26 mouse cellular contexts compared by ENCODE assay signal in genomic region chr19:21731887-21732286, GRCm38 (mm10). TPM values are rescaled to one million over a fixed set of nuclear protein-coding genes. Genes with fewer than 3 reads are reported as not detected.
DNase-seq lines count a peak whose midpoint lies in the region; ATAC-seq and TF ChIP-seq lines count a peak whose summit lies in the region.
"Had no signal": no experiment of that assay in that cellular context is flagged by ENCODE, and none has a peak within 500 bp of the region (broad histone marks: within the 10 kb centered on the region; RNA-seq: fewer than 3 reads in every experiment).

No protein-coding gene starts in this region.

- WGBS in limb, embryonic 10.5 days = 91% methylated on average over 5 of the region's 5 CpGs

- ATAC-seq in Patski = peak; percentile 61
- no peak for ATAC-seq in megakaryocyte progenitor cell, adult 5-6 weeks (replicated peaks; ENCODE audit: poor library complexity)
- ATAC-seq: CD4-positive, CD25-positive, alpha-beta regulatory T cell, adult 4 months; forebrain, embryonic 14.5 days; forebrain, embryonic 16.5 days had no signal

- H3K27me3 ChIP-seq in Patski = no peaks in the 10 kb centered on the region
- no peaks in the 10 kb centered on the region for H3K27me3 ChIP-seq in limb, embryonic 10.5 days (ENCODE audit: low read depth, poor library complexity, severe bottlenecking)
- H3K27me3 ChIP-seq: CH12.LX; embryonic facial prominence, embryonic 13.5 days; embryonic facial prominence, embryonic 15.5 days; forebrain, embryonic 12.5 days had no signal

- CTCF ChIA-PET in Patski (lab: Charles Lee) = interaction anchor here (2.7 kb wide), 1 partner anchor 15 kb away, joined by 10 read pairs; no protein-coding TSS in a partner anchor

- DNase-seq in 3T3-L1 (ENCODE audit: low read depth, low spot score) = peak; percentile 56
- DNase-seq in Muller cell, postnatal 12 days (ENCODE audit: inconsistent ontology term) = peak; percentile 33
- no peak for DNase-seq in Patski (ENCODE audit: low read depth, low spot score)
- DNase-seq in limb, embryonic 10.5 days (ENCODE audit: low spot score) = no peak
- DNase-seq: adrenal gland, adult 2 months; adrenal gland, postnatal 10 days; adrenal gland, postnatal 25 days; B cell, adult 2 months; cerebellum, adult 11 months; cerebellum, adult 18-20 months; cerebellum, adult 8-10 months; cerebellum, adult 9-11 months; cerebellum, postnatal 14 days; cerebellum, postnatal 36 days; embryo, embryonic 11 days had no signal

- H3K4me3 ChIP-seq in limb, embryonic 10.5 days = no peak overlapping the region
- H3K4me3 ChIP-seq: embryonic facial prominence, embryonic 13.5 days; embryonic facial prominence, embryonic 15.5 days; erythroblast, embryonic 14.5 days; forebrain, embryonic 10.5 days; forebrain, embryonic 12.5 days had no signal

- H3K4me1 ChIP-seq in limb, embryonic 10.5 days = no peaks in the 10 kb centered on the region
- H3K4me1 ChIP-seq: embryonic facial prominence, embryonic 15.5 days; forebrain, embryonic 10.5 days; forebrain, embryonic 12.5 days had no signal

- TF ChIP-seq CTCF in Patski (IDR thresholded peaks at IDR 0.05) = no peak

- H3K9me3 ChIP-seq in limb, embryonic 10.5 days (replicated peaks) = no peaks in the 10 kb centered on the region
- H3K9me3 ChIP-seq: embryonic facial prominence, embryonic 13.5 days; embryonic facial prominence, embryonic 15.5 days; forebrain, embryonic 10.5 days; forebrain, embryonic 12.5 days; G1E had no signal

- in situ Hi-C loops in Patski (cut with MboI; ENCODE audit: low pct_unique_long_range_greater_than_20kb) = loop anchor here (10.0 kb wide), 1 partner anchor 357 kb away; no protein-coding TSS in a partner anchor

- POLR2A ChIA-PET in Patski (lab: Charles Lee) = no interaction called here

- H3K36me3 ChIP-seq in limb, embryonic 10.5 days = no peaks in the 10 kb centered on the region
- H3K36me3 ChIP-seq: embryonic facial prominence, embryonic 13.5 days; embryonic facial prominence, embryonic 15.5 days; forebrain, embryonic 10.5 days; forebrain, embryonic 12.5 days; G1E had no signal

- H3K27ac ChIP-seq in limb, embryonic 10.5 days = no peak overlapping the region
- H3K27ac ChIP-seq: embryonic facial prominence, embryonic 13.5 days; embryonic facial prominence, embryonic 15.5 days; forebrain, embryonic 10.5 days; forebrain, embryonic 12.5 days had no signal

RNA-seq across cellular contexts. Expression of gene Cemip2, which starts 46.3 kb away (rescaled TPM):
- polyA plus RNA-seq in Patski (2021) = 10.5 TPM
- 11.6 and 11.8 TPM in 2 replicates for total RNA-seq in megakaryocyte progenitor cell, adult 5-6 weeks (2015)
- total RNA-seq in megakaryocyte progenitor cell, adult 5-6 weeks (2017) = 21.6 and 21.7 TPM in 2 replicates
- polyA plus RNA-seq in limb, embryonic 10.5 days (2016; fragmentation: Nextera tagmentation; extraction: Ambion mirVana) = 39.3 and 51.7 TPM in 2 replicates

Comparison
In these comparisons a context has a peak if more than half of its experiments do, and no peak if none do; other contexts are left out.
1. DNase-seq: peak in 3T3-L1 (single experiment) and Muller cell, postnatal 12 days (single experiment); none in Patski (single experiment) and limb, embryonic 10.5 days (single experiment).